Mouse (Mus musculus) ES-Bruce4 (cell line): Measurements from ENCODE around the gene 1700080O16Rik.

Experiments
- CTCF ChIP-seq: IDR thresholded peaks from one replicate; pipeline ENCODE4 v1.8.1; 2011; ENCODE audit warnings: low read depth, low read length
- EP300 ChIP-seq: IDR thresholded peaks from 2 replicates; pipeline ENCODE4 v1.6.1; 2011; ENCODE audit warnings: low read depth, low read length; ENCODE audit not compliant: insufficient read depth
- POLR2A ChIP-seq: IDR thresholded peaks from one replicate; pipeline ENCODE4 v1.8.1; 2011; ENCODE audit warnings: low read length; ENCODE audit not compliant: insufficient read depth

DNA sequence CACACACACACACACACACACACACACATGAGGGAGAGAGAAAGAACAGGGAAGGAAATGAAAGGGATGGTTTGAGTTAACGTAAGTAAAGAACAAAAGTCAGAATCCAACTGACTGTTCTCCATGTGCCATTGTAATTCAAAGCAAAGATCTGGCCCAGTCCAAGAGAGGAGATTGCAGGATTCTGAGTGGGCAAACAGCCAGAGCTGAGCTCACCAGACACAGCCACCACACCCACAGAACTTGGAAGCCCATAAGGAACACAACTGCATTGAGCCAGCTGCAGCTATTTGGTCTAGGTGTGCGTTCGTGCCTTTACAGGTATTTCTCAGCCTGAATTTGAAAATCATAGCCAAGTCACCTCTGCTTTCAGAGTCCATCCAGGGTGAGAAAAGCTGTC is 24.5 kb downstream of the 1700080O16Rik start:
- no peak for TF ChIP-seq CTCF
- TF ChIP-seq POLR2A = no peak
- no peak for TF ChIP-seq EP300
